Mouse (Mus musculus): ENCODE measurements at regions not wholly inside any gene's neighbourhood (a gene's known extent, or its start where the extent isn't known, plus 50 kb on each side); places are given as distances from the start of the nearest gene placed in this dataset.

- Histone ChIP-seq H3K27me3 (no peaks in the 10 kb centered on the region), H3K9me3 (no peaks in the 10 kb centered on the region), H3K4me3 (no peak overlapping the region), H3K36me3 (no peaks in the 10 kb centered on the region), H3K4me1 (replicated peaks) (no peaks in the 10 kb centered on the region), H3K9ac (no peak overlapping the region), H3K27ac (no peak overlapping the region), H3K4me2 (no peak overlapping the region)
- 86% methylated on average over 5 of the region's 5 CpGs for WGBS
- ATAC-seq (ENCODE audit: low FRiP score), result no peak
Observed at GRCm38 (mm10) chr14:61896879-61897278, 289.6 kb downstream of the Kcnrg start.

- Histone ChIP-seq H3K9ac (no peak overlapping the region), H3K9me3 (no peaks in the 10 kb centered on the region), H3K4me3 (no peak overlapping the region), H3K36me3 (no peaks in the 10 kb centered on the region), H3K4me2 (no peak overlapping the region), H3K27me3 (no peaks in the 10 kb centered on the region), H3K4me1 (replicated peaks) (no peaks in the 10 kb centered on the region), H3K27ac (no peak overlapping the region)
- no peak for ATAC-seq (ENCODE audit: low FRiP score)
- WGBS, result 89% methylated on average over 10 of the region's 10 CpGs
Observed at GRCm38 (mm10) chr14:61898664-61899063, 291.4 kb downstream of the Kcnrg start.

- Histone ChIP-seq H3K9me3 (no peaks in the 10 kb centered on the region), H3K4me3 (no peak overlapping the region), H3K36me3 (no peaks in the 10 kb centered on the region), H3K4me2 (no peak overlapping the region), H3K27ac (no peak overlapping the region), H3K27me3 (no peaks in the 10 kb centered on the region), H3K4me1 (replicated peaks) (no peaks in the 10 kb centered on the region), H3K9ac (no peak overlapping the region)
- ATAC-seq (ENCODE audit: low FRiP score), result no peak
- WGBS, result 76% methylated on average over 4 of the region's 4 CpGs
Observed at GRCm38 (mm10) chr14:61904426-61905124, 297.3 kb downstream of the Kcnrg start.

GRCm38 (mm10) chr14:61918113-61918512, 310.9 kb downstream of the Kcnrg start:
- Histone ChIP-seq H3K9ac (no peak overlapping the region), H3K4me3 (no peak overlapping the region), H3K4me1 (replicated peaks) (no peaks in the 10 kb centered on the region), H3K27ac (no peak overlapping the region), H3K27me3 (no peaks in the 10 kb centered on the region), H3K4me2 (no peak overlapping the region), H3K9me3 (no peaks in the 10 kb centered on the region), H3K36me3 (no peaks in the 10 kb centered on the region)
- ATAC-seq (ENCODE audit: low FRiP score), result no peak

GRCm38 (mm10) chr14:61931811-61932210, 324.6 kb downstream of the Kcnrg start:
- Histone ChIP-seq H3K27ac (no peak overlapping the region), H3K36me3 (no peaks in the 10 kb centered on the region), H3K9ac (no peak overlapping the region), H3K4me2 (no peak overlapping the region), H3K27me3 (no peaks in the 10 kb centered on the region), H3K9me3 (0 out of 2 replicates have a peak, but pooled peaks cover 3% of the 10 kb centered on the region), H3K4me3 (no peak overlapping the region), H3K4me1 (replicated peaks) (no peaks in the 10 kb centered on the region)
- ATAC-seq (ENCODE audit: low FRiP score), result no peak
- 88% methylated on average over 8 of the region's 8 CpGs for WGBS

- no peak for ATAC-seq (ENCODE audit: low FRiP score)
- H3K27ac ChIP-seq, result no peak overlapping the region
- H3K4me3 ChIP-seq, result no peak overlapping the region
- no peaks in the 10 kb centered on the region for H3K36me3 ChIP-seq
- 0 out of 2 replicates have a peak, but pooled peaks cover 2% of the 10 kb centered on the region for H3K4me1 ChIP-seq (replicated peaks)
- no peaks in the 10 kb centered on the region for H3K27me3 ChIP-seq
- no peaks in the 10 kb centered on the region for H3K9me3 ChIP-seq
- H3K4me2 ChIP-seq, result no peak overlapping the region
- H3K9ac ChIP-seq, result no peak overlapping the region
- 74% methylated on average over 7 of the region's 7 CpGs for WGBS
Observed at GRCm38 (mm10) chr14:61941682-61942081, 334.4 kb downstream of the Kcnrg start.

- peaks cover 21% of the 10 kb centered on the region for H3K4me1 ChIP-seq (replicated peaks)
- no peak overlapping the region for H3K4me3 ChIP-seq
- no peak overlapping the region for H3K27ac ChIP-seq
- H3K27me3 ChIP-seq, result no peaks in the 10 kb centered on the region
- no peak overlapping the region for H3K9ac ChIP-seq
- H3K4me2 ChIP-seq, result no peak overlapping the region
- H3K36me3 ChIP-seq, result no peaks in the 10 kb centered on the region
- ATAC-seq (ENCODE audit: low FRiP score), result no peak
- no peaks in the 10 kb centered on the region for H3K9me3 ChIP-seq
- 29% methylated on average over 5 of the region's 5 CpGs for WGBS
Observed at GRCm38 (mm10) chr14:61945659-61946058, 338.4 kb downstream of the Kcnrg start.

GRCm38 (mm10) chr14:61949446-61949845, 342.2 kb downstream of the Kcnrg start:
- H3K27ac ChIP-seq, result no peak overlapping the region
- H3K4me1 ChIP-seq (replicated peaks), result peaks cover 21% of the 10 kb centered on the region
- no peak overlapping the region for H3K4me3 ChIP-seq
- no peaks in the 10 kb centered on the region for H3K36me3 ChIP-seq
- 40% methylated on average over 6 of the region's 6 CpGs for WGBS
- H3K4me2 ChIP-seq, result no peak overlapping the region
- H3K27me3 ChIP-seq, result no peaks in the 10 kb centered on the region
- no peak for ATAC-seq (ENCODE audit: low FRiP score)
- no peak overlapping the region for H3K9ac ChIP-seq
- H3K9me3 ChIP-seq, result no peaks in the 10 kb centered on the region

- no peak overlapping the region for H3K4me3 ChIP-seq
- no peaks in the 10 kb centered on the region for H3K9me3 ChIP-seq
- H3K36me3 ChIP-seq, result no peaks in the 10 kb centered on the region
- ATAC-seq (ENCODE audit: low FRiP score), result no peak
- H3K4me2 ChIP-seq, result no peak overlapping the region
- no peak overlapping the region for H3K27ac ChIP-seq
- H3K4me1 ChIP-seq (replicated peaks), result peaks cover 21% of the 10 kb centered on the region
- 38% methylated on average over 3 of the region's 3 CpGs for WGBS
- H3K9ac ChIP-seq, result no peak overlapping the region
- H3K27me3 ChIP-seq, result no peaks in the 10 kb centered on the region
Observed at GRCm38 (mm10) chr14:61950004-61950403, 342.4 kb upstream of the Rnaseh2b start.

- Histone ChIP-seq H3K27me3 (no peaks in the 10 kb centered on the region), H3K9ac (no peak overlapping the region), H3K4me1 (replicated peaks) (peaks cover 18% of the 10 kb centered on the region), H3K9me3 (no peaks in the 10 kb centered on the region), H3K4me3 (no peak overlapping the region), H3K27ac (no peak overlapping the region), H3K4me2 (no peak overlapping the region), H3K36me3 (no peaks in the 10 kb centered on the region)
- WGBS, result 93% methylated on average over 4 of the region's 4 CpGs
- ATAC-seq (ENCODE audit: low FRiP score), result no peak
Observed at GRCm38 (mm10) chr14:61953029-61953428, 339.4 kb upstream of the Rnaseh2b start.

- no peak overlapping the region for H3K4me3 ChIP-seq
- no peaks in the 10 kb centered on the region for H3K9me3 ChIP-seq
- no peak overlapping the region for H3K9ac ChIP-seq
- no peak overlapping the region for H3K4me2 ChIP-seq
- H3K4me1 ChIP-seq (replicated peaks), result no peaks in the 10 kb centered on the region
- no peaks in the 10 kb centered on the region for H3K27me3 ChIP-seq
- H3K36me3 ChIP-seq, result no peaks in the 10 kb centered on the region
- ATAC-seq (ENCODE audit: low FRiP score), result no peak
- no peak overlapping the region for H3K27ac ChIP-seq
Observed at GRCm38 (mm10) chr14:61955416-61955815, 337.0 kb upstream of the Rnaseh2b start.

GRCm38 (mm10) chr14:61960243-61960957, 332.0 kb upstream of the Rnaseh2b start:
- WGBS, result 75% methylated on average over 4 of the region's 4 CpGs
- no peak overlapping the region for H3K9ac ChIP-seq

GRCm38 (mm10) chr14:61968467-61968866, 323.9 kb upstream of the Rnaseh2b start:
- no peak overlapping the region for H3K27ac ChIP-seq
- 88% methylated on average over 1 of the region's 1 CpGs for WGBS
- no peaks in the 10 kb centered on the region for H3K9me3 ChIP-seq
- H3K9ac ChIP-seq, result no peak overlapping the region
- H3K4me2 ChIP-seq, result no peak overlapping the region
- no peaks in the 10 kb centered on the region for H3K27me3 ChIP-seq
- H3K4me3 ChIP-seq, result no peak overlapping the region
- no peaks in the 10 kb centered on the region for H3K36me3 ChIP-seq
- no peak for ATAC-seq (ENCODE audit: low FRiP score)
- H3K4me1 ChIP-seq (replicated peaks), result no peaks in the 10 kb centered on the region

More at GRCm38 (mm10) chr14:61960243-61960957, 332.0 kb upstream of the Rnaseh2b start:
- ATAC-seq (ENCODE audit: low FRiP score), result no peak
- H3K4me3 ChIP-seq, result no peak overlapping the region
- no peaks in the 10 kb centered on the region for H3K36me3 ChIP-seq
- H3K27me3 ChIP-seq, result no peaks in the 10 kb centered on the region
- H3K9me3 ChIP-seq, result no peaks in the 10 kb centered on the region
- H3K4me2 ChIP-seq, result no peak overlapping the region
- H3K27ac ChIP-seq, result no peak overlapping the region
- no peaks in the 10 kb centered on the region for H3K4me1 ChIP-seq (replicated peaks)
